Mouse (Mus musculus) kidney, adult 8-10 months (tissue): ENCODE measurements around the gene E130116L18Rik.
"Not testable (repeated sequence)": the region's sequence is repeated elsewhere in the genome, so short reads cannot be mapped to it uniquely, and the experiment has no call there.

Experiments
- DNase-seq, 2 experiments: peaks; one replicate each; pipeline ENCODE4 v3.0.0; 2022

The E130116L18Rik gene

GRCm38 (mm10) chr5:25181004-25181531 is 41.9 kb downstream of the E130116L18Rik start, which contains the start of gene Galntl5:
Gene Galntl5 (plus strand): TSS chr5:25181460.
- DNase-seq = peak; percentile 24 to 74

DNA sequence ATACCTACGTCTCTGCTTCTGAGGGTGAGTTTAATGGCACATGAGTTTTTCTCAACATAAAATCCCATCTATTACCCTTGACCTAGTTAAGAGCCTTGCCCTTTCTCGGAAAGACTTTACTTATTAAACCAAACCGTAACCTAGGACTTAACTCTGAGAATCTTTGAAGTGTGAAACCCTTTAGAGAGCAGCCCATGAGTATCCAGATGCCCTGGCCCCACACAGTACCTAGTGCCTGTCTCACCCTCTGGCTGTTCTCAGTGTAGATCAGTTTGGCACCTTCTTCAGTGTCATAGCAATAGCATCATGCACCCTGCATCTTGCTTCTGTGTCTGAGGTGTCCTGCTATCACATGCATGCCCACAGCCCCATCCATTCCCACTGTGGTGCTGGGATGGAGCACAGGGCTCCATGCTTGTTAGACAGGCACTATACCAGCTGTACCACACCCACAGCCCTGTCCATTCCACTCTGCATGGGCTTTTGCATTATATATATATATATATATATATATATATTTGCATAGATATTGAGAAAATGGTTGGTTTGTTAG is 42.9 kb downstream of the E130116L18Rik start:
- peak; percentile 62 to 77 for DNase-seq

- DNase-seq = peak in 1 of 2 experiments; percentile 30
Observed at GRCm38 (mm10) chr5:25179284-25179683, 43.7 kb downstream of the E130116L18Rik start.

GRCm38 (mm10) chr5:25178543-25178942 is 44.4 kb downstream of the E130116L18Rik start:
- peak; percentile 52 to 66 for DNase-seq

GRCm38 (mm10) chr5:25177937-25178336 is 45.0 kb downstream of the E130116L18Rik start:
- not testable (repeated sequence) for DNase-seq
